Mouse (Mus musculus): ENCODE results near the gene Ly86. TPM values are rescaled to one million over a fixed set of nuclear protein-coding genes. Genes with fewer than 3 reads are reported as not detected.

Gene Ly86
- polyA plus RNA-seq, 2 experiments, result 7.0 to 14.1 TPM

- no peaks in the 10 kb centered on the region for H3K36me3 ChIP-seq (replicated peaks; ENCODE audit: control insufficient read depth, insufficient read depth, low read depth)
- no peak overlapping the region for H3K27ac ChIP-seq
- no peak for TF ChIP-seq EP300 (IDR thresholded peaks at IDR 0.05; ENCODE audit: low read depth)
- no peak for TF ChIP-seq CTCF (IDR thresholded peaks at IDR 0.05; ENCODE audit: low read depth)
- H3K4me2 ChIP-seq (ENCODE audit: low read depth), result no peak overlapping the region
- ATAC-seq (ENCODE audit: insufficient read depth), result no peak
- no peaks in the 10 kb centered on the region for H3K27me3 ChIP-seq (ENCODE audit: control insufficient read depth, insufficient read depth, low read length)
- H3K4me1 ChIP-seq (replicated peaks; ENCODE audit: control insufficient read depth in 2 of 2, insufficient read depth in 2 of 2, low read length in 1 of 2), result no peaks in the 10 kb centered on the region
- WGBS (ENCODE audit: insufficient replicate concordance), result 51% methylated on average over 9 of the region's 9 CpGs
- no peak overlapping the region for H3K9ac ChIP-seq (replicated peaks)
- DNase-seq (ENCODE audit: low read depth in 3 of 3, low spot score in 3 of 3), result no peak
- H3K9me3 ChIP-seq (ENCODE audit: control insufficient read depth, low read length), result no peaks in the 10 kb centered on the region
- H3K4me3 ChIP-seq (ENCODE audit: insufficient read depth in 1 of 2, low read depth in 2 of 2, low read length in 2 of 2), result no peak overlapping the region
These were observed 43.5 kb downstream of the Ly86 start for GRCm38 (mm10) chr13:37388222-37389202.

- ATAC-seq (ENCODE audit: insufficient read depth), result no peak
- no peak for DNase-seq (ENCODE audit: low read depth in 3 of 3, low spot score in 3 of 3)
- Histone ChIP-seq H3K4me2 (ENCODE audit: low read depth) (no peak overlapping the region), H3K4me1 (replicated peaks; ENCODE audit: control insufficient read depth in 2 of 2, insufficient read depth in 2 of 2, low read length in 1 of 2) (no peaks in the 10 kb centered on the region), H3K9me3 (ENCODE audit: control insufficient read depth, low read length) (no peaks in the 10 kb centered on the region), H3K4me3 (ENCODE audit: insufficient read depth in 1 of 2, low read depth in 2 of 2, low read length in 2 of 2) (no peak overlapping the region), H3K9ac (replicated peaks) (no peak overlapping the region), H3K36me3 (replicated peaks; ENCODE audit: control insufficient read depth, insufficient read depth, low read depth) (no peaks in the 10 kb centered on the region), H3K27ac (no peak overlapping the region), H3K27me3 (ENCODE audit: control insufficient read depth, insufficient read depth, low read length) (no peaks in the 10 kb centered on the region)
- TF ChIP-seq EP300 (IDR thresholded peaks at IDR 0.05; ENCODE audit: low read depth) (no peak), CTCF (IDR thresholded peaks at IDR 0.05; ENCODE audit: low read depth) (no peak)
- WGBS (ENCODE audit: insufficient replicate concordance), result 33% methylated on average over 5 of the region's 5 CpGs
These were observed 44.3 kb downstream of the Ly86 start for GRCm38 (mm10) chr13:37389296-37389695.

- Histone ChIP-seq H3K4me3 (ENCODE audit: insufficient read depth in 1 of 2, low read depth in 2 of 2, low read length in 2 of 2) (no peak overlapping the region), H3K27ac (no peak overlapping the region), H3K9ac (replicated peaks) (no peak overlapping the region), H3K9me3 (ENCODE audit: control insufficient read depth, low read length) (no peaks in the 10 kb centered on the region), H3K4me1 (replicated peaks; ENCODE audit: control insufficient read depth in 2 of 2, insufficient read depth in 2 of 2, low read length in 1 of 2) (peaks cover 0 to 2% of the 10 kb centered on the region in 2 experiments; a peak in 1 of 4 replicates), H3K36me3 (replicated peaks; ENCODE audit: control insufficient read depth, insufficient read depth, low read depth) (no peaks in the 10 kb centered on the region), H3K4me2 (ENCODE audit: low read depth) (no peak overlapping the region), H3K27me3 (ENCODE audit: control insufficient read depth, insufficient read depth, low read length) (no peaks in the 10 kb centered on the region)
- WGBS (ENCODE audit: insufficient replicate concordance), result 58% methylated on average over 4 of the region's 4 CpGs
- DNase-seq (ENCODE audit: low read depth in 3 of 3, low spot score in 3 of 3) (no peak), ATAC-seq (ENCODE audit: insufficient read depth) (no peak)
- TF ChIP-seq CTCF (IDR thresholded peaks at IDR 0.05; ENCODE audit: low read depth) (no peak), EP300 (IDR thresholded peaks at IDR 0.05; ENCODE audit: low read depth) (no peak)
These were observed 53.8 kb downstream of the Ly86 start for GRCm38 (mm10) chr13:37398791-37399190.

- TF ChIP-seq CTCF (IDR thresholded peaks at IDR 0.05; ENCODE audit: low read depth) (no peak), EP300 (IDR thresholded peaks at IDR 0.05; ENCODE audit: low read depth) (no peak)
- DNase-seq (ENCODE audit: low read depth in 3 of 3, low spot score in 3 of 3), result no peak
- no peak overlapping the region for H3K9ac ChIP-seq (replicated peaks)
These were observed 54.3 kb downstream of the Ly86 start for GRCm38 (mm10) chr13:37399340-37399739.

GRCm38 (mm10) chr13:37402421-37402820, 57.4 kb downstream of the Ly86 start:
- Histone ChIP-seq H3K4me1 (replicated peaks; ENCODE audit: control insufficient read depth in 2 of 2, insufficient read depth in 2 of 2, low read length in 1 of 2) (peaks cover 0 to 2% of the 10 kb centered on the region in 2 experiments; a peak in 1 of 4 replicates), H3K4me3 (ENCODE audit: insufficient read depth in 1 of 2, low read depth in 2 of 2, low read length in 2 of 2) (no peak overlapping the region), H3K27me3 (ENCODE audit: control insufficient read depth, insufficient read depth, low read length) (no peaks in the 10 kb centered on the region), H3K27ac (no peak overlapping the region), H3K9ac (replicated peaks) (no peak overlapping the region), H3K36me3 (replicated peaks; ENCODE audit: control insufficient read depth, insufficient read depth, low read depth) (no peaks in the 10 kb centered on the region), H3K9me3 (ENCODE audit: control insufficient read depth, low read length) (no peaks in the 10 kb centered on the region), H3K4me2 (ENCODE audit: low read depth) (no peak overlapping the region)
- no peak for ATAC-seq (ENCODE audit: insufficient read depth)
- no peak for DNase-seq (ENCODE audit: low read depth in 3 of 3, low spot score in 3 of 3)
- TF ChIP-seq CTCF (IDR thresholded peaks at IDR 0.05; ENCODE audit: low read depth) (no peak), EP300 (IDR thresholded peaks at IDR 0.05; ENCODE audit: low read depth) (no peak)
- WGBS (ENCODE audit: insufficient replicate concordance), result 38% methylated on average over 3 of the region's 3 CpGs

More at GRCm38 (mm10) chr13:37399340-37399739, 54.3 kb downstream of the Ly86 start:
- Histone ChIP-seq H3K4me1 (replicated peaks; ENCODE audit: control insufficient read depth in 2 of 2, insufficient read depth in 2 of 2, low read length in 1 of 2) (peaks cover 0 to 2% of the 10 kb centered on the region in 2 experiments; a peak in 1 of 4 replicates), H3K4me2 (ENCODE audit: low read depth) (no peak overlapping the region), H3K36me3 (replicated peaks; ENCODE audit: control insufficient read depth, insufficient read depth, low read depth) (no peaks in the 10 kb centered on the region), H3K27me3 (ENCODE audit: control insufficient read depth, insufficient read depth, low read length) (no peaks in the 10 kb centered on the region), H3K27ac (no peak overlapping the region), H3K9me3 (ENCODE audit: control insufficient read depth, low read length) (no peaks in the 10 kb centered on the region), H3K4me3 (ENCODE audit: insufficient read depth in 1 of 2, low read depth in 2 of 2, low read length in 2 of 2) (no peak overlapping the region)
- 66% methylated on average over 8 of the region's 8 CpGs for WGBS (ENCODE audit: insufficient replicate concordance)
- no peak for ATAC-seq (ENCODE audit: insufficient read depth)
